Mouse (Mus musculus): ENCODE measurements around the gene Tcaf3.

GRCm38 (mm10) chr6:42616904-42617303 is 19.4 kb upstream of the Tcaf3 start:
- no peak for TF ChIP-seq TAL1 (IDR thresholded peaks at IDR 0.05; ENCODE audit: low read length)
- no peak for TF ChIP-seq GATA1 (IDR thresholded peaks at IDR 0.05; ENCODE audit: low read length)
